Mouse (Mus musculus) kidney, postnatal 14 days (tissue): ENCODE data around the gene Hnrnpd.

Experiments used
- DNase-seq: peaks from one replicate; pipeline ENCODE4 v3.0.0; 2022; ENCODE audit warnings: mixed read lengths

Gene Hnrnpd

DNA sequence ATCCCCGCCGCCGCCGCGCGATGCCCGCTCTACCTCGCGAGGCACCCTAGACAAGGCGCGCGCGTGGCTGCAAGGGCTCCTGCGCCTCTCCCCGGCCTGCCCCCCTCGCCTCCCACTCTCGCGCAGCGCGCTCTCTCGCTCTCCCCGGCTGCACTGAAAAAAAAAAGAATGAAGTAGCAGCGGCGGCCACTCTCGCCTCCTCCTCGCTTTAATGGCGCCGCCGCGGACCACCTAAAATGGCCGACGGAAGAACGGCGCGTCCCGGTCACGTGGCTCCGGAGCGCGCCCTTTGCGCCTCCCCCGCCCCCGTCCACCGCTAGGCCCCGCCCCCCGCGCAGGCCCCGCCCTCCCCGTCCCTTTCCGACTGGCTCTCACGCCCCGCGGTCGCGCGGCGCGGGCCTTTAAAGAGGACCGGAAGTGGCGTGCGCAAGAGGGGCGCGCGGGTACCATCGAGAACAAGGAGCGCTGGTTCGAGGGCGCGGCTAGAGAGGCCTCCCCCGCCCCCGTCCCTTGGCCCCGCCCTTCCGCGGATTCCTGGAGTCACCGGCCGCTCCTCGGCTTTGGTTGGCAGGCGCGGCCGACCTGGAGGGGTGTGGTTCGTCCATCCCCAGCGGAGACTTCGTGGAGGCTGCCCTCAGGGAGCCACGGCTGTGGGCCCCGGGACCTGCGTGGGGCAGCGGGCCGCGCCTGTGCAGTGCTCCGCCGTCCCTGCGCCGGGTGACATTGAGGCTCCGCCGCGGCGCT lies at the start of gene Hnrnpd, which contains the start of gene 4930524J08Rik:
Gene Hnrnpd, minus strand, starts transcription at position 240 of the 744 bp plus-strand sequence.
Gene 4930524J08Rik, plus strand, starts transcription at position 363 of the 744 bp plus-strand sequence.
- peak; percentile 98 for DNase-seq

DNA sequence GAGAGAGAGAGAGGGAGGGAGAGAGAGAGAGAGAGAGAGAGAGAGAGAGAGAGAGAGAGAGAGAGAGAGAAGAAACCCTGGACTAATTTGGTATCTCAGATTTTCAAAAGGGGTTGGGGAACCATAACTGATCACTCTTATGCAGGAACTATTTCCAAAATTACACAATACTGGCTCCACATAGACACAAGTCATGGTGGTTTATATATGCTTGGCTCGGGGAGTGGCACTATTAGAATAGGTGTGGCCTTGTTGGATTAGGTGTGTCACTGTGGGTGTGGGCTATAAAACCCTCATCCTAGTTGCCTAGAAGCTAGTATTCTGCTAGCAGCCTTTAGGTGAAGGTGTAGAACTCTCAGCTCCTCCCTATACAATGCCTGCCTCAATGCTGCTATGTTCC lies 46.1 kb upstream of the Hnrnpd start:
- DNase-seq, result no peak

DNA sequence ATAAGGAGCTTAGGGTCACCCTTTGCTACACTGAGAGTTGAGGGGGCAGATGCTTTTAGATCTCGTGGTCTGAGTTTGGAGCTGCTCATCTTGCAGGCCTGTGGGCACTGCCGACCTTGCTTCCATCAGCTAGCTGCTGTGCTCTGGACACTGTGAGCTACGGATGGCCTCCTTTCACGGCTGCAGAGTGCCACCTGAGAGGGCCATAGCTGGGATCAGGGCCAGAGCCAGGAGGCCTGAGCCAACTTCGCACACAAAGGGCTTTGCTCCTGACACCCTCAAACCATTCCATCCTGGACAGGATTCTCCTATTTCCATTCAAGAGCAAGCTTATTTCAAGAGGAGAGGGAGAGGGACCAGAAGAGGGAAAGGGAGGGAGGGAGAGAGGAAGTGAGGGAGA lies 45.7 kb upstream of the Hnrnpd start:
- DNase-seq, result no peak

DNA sequence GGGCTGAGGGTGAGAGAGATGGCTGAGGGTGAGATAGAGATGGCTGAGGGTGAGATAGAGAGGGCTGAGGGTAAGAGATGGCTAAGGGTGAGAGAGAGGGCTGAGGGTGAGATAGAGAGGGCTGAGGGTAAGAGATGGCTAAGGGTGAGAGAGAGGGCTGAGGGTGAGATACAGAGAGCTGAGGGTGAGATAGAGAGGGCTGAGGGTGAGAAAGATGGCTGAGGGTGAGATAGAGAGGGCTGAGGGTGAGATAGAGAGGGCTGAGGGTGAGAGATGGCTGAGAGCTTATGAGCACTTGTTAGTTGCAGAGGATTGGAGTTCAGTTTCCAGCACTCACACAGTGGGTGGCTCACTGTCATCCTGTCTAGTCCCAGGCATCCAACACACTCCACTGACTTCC lies 41.4 kb upstream of the Hnrnpd start:
- DNase-seq, result no peak

DNA sequence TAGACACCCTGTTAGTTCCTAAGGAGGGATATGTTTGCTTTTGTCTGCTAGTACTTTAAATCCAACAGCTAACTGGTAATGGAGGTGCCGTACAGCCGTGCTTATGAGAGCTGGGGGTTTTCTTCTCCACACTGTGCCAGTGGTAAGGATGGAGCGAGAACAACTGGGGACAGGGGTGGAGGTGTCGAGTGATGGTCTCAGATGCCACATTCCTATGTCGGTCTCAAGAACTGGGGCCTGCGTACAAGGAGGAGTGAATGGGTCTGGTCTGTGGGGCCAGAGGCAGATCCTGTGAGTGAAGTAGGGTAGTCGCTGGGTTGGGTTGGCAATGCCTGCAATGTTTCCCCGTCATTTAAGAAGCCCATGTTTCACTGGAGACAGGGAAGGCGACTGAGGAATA lies 33.9 kb upstream of the Hnrnpd start:
- DNase-seq, result no peak

DNA sequence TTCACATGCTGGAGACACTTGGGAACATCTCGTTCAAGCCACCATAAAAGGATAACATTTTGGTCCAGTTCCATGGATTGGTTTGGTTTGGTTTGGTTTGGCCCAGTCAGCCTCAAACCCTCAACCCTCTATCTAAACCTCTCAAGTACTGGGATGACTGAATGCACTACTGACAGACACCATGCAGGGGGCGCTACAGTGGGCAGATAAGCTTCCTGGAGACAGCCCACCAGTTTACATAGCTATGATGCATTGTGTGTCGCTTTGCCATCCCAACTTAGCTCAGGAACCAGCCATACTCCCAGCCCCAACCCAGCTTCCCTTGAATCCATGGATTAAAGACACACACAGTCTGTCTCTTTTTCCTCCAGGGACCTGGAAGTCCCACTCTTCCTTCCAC lies 29.7 kb upstream of the Hnrnpd start:
- DNase-seq, result no peak

DNA sequence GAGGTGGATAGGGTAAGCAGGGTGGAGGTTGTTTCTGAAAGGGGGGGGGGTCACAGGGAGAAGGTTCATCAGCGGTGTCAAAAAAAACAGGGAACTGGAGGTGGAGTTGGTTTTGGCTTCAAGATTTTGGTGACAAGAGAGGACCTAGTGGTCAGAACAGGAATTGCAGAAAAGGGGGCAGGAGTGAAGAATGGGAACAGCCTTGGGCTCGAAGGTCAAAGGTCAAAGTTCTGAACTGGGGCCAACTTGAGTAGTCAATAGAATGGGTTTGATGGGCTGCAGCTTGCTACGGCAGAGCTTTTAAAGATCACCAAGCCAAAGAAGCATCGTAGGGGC lies 28.3 kb upstream of the Hnrnpd start:
- no peak for DNase-seq

DNA sequence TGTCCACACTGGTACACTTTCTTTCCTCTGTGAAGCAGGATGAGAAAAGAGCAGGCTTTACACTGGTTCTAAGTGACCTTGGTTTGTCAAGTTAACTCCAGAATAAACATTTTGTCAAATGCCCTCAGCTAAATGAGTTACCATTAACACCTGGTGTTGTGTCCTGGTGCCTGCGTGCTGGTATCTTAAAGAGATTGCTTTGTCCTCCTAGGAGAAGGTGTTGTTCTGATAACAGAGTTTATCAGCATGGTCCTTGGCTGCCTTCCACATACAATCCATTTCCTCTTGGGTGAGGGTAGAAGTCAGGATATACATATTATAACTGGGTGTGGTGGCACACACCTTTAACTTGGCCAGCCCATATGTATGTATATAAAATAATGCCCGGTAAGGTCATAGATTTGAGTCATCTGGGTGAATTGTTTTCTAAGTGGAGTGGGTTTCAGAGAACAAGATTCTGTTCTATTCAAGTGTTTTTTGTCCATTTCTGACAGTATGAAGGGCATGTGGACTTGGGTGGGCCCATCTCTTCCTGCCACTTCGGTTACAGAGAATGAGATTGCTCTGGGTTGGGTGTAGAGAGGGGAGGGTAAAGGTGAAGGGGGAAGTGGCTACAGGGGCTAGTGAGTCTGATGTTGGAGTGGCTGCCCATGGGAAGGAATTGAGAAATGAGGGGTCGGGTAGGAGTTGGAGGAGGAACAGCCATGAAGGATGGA lies 27.7 kb upstream of the Hnrnpd start:
- DNase-seq, result no peak

DNA sequence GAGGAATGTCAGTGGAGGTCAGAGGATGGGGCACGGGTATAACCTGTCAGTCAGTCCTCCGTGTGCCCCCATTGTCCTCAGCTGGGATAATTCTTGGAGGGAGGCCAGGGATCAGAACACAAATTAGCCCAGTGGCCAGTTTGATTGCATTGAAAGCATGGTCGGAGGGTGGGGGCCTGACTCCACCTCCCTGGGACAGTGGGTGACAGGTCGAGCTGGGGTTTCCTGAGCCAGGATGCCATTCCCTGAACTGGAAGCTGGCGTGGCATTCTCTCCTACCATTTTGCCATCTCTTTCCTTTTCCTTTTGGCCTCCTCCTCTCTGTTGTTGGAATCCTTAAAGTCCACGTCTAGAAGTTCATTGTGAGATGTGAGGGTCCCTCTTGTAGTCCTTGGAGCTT lies 27.2 kb upstream of the Hnrnpd start:
- DNase-seq, result no peak

DNA sequence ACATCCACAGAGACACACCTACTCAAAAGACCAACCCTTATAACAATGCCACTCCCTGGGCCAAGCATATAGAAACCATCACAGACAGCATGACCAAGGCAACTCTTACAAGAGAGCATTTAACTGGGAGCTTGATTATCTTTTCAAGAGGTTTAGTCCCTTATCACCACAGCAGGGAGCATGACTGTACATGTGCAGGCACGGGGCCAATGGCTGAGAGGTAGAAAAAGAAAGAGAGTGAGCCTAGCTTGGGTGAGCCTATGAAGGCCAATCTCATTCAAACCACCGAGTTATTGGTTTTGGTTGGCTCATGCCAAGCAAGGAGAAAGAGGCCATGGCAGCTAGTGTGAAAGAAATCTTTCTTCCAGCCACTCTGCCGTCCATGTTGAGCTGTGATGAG lies 26.7 kb upstream of the Hnrnpd start:
- DNase-seq, result no peak

DNA sequence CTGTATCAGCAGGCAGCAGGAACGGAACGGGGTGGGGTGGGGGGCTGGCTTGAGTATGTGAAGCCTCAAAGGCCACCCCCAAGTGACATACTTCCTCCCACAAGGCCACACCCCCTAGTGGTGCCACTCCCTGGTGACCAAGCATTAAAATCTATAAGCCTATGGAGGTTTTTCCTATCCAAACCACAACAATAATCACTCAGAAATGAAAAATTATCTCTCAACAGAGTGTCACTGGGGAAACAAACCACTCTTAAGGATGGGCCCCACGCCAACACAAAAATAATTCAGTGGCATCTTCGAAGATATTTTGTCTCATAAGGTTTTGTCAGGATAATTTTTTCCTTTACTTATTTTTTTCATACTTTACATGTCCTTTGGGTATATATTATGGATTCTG lies 25.2 kb upstream of the Hnrnpd start:
- DNase-seq, result no peak

DNA sequence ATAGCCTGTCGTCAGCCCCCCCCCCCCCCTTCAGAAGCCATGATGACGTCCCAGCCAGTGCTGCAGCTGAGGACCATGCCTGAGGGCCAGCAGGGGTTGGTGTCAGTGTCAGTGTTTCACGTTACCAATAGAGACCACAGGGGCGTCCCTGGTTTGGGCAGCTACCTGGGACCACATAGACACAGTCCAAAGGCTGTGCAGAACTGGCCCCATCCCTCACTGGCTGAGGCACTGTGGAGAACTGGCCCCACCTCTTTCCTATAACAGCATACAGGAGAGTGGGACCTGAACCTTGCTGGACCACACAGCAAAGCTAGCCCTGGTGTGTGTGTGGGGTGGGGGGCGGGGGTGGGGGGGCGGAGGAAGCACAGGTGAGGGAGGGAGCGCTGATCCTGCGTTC lies 21.8 kb upstream of the Hnrnpd start:
- DNase-seq, result no peak

DNA sequence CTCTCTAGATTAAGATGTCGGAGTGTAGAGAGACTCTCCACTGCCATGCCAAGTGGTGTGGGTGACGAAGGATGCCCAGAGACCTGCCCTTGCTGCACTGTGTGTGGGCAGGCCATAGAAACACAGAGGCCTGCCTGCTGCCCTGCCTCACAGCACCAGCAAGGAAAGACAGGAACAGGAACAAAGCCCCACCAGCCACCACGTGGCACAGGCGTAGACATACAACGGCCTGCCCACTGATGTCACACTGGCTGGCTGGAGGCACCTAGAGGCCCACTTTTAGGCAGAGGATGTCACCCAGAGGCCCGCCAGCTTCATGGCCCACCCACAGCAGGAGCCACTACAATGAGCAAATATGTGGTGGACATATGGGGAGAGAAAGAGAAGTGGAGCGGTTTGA lies 21.3 kb upstream of the Hnrnpd start:
- DNase-seq, result no peak

DNA sequence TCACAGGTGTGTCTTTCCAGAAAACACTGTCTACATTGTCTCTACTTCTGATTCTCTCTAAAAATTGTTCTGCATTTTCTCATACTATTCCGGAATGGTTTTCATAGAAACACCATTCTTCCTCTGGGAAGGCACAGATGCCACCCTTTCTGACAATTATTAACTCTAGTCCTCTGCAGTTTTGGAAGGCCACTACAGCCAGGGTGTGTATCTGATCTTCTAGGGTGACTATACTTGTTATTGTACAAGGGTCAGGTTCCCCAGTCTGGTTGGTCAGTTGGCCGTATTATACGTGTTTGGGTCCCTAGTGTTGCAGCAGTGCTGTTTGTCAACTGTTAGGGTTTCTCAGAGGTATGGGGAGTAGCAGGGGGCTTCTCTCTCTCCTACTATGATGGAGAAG lies 15.9 kb upstream of the Hnrnpd start:
- DNase-seq, result no peak

DNA sequence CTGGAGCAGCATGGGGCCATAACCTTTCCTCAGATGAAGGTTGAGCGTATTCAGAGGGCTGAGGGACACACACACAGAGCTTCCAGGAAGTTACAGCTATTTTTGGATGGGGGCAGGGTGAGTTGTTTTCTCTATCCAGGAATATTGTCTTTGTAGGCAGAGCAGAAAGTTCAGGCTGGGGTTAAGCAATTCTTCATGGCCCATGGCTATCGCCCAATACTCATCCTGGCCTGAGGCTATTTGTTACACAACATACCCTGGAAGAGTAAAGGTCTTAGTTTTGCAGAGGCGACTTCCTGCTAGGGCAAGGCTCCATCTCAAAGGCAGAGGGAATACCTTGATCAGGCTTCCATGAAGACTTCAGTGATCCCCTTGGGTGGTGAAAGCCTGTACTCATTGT lies 15.4 kb upstream of the Hnrnpd start:
- DNase-seq, result no peak

DNA sequence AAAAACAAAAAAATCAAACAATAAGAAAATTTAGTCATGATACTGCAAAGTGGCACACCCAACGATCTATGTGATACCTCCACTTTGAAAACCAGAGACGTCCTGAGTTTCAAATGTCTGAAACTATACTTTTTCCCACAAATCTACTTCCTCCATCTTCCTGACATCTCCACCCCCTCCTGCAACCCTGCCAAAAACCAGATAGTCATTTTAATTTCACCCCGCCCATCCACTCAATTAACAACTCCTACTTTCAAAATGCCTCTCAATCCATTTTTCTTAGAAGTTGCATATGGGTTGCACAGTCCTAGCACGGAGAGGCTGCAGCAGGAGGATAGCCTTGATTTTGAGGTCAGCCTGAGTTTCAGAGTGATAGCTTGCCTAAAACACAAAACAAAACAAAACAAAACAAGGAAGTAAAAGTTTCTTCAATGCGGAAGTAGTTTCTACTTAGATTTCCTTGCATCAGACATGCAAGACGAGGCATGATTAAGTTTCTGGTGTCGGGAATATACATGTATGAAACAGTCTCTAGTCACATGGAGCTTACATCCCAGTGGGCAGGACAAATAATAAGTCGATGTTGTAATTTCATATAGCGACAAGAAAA lies 4.8 kb upstream of the Hnrnpd start:
- no peak for DNase-seq

DNA sequence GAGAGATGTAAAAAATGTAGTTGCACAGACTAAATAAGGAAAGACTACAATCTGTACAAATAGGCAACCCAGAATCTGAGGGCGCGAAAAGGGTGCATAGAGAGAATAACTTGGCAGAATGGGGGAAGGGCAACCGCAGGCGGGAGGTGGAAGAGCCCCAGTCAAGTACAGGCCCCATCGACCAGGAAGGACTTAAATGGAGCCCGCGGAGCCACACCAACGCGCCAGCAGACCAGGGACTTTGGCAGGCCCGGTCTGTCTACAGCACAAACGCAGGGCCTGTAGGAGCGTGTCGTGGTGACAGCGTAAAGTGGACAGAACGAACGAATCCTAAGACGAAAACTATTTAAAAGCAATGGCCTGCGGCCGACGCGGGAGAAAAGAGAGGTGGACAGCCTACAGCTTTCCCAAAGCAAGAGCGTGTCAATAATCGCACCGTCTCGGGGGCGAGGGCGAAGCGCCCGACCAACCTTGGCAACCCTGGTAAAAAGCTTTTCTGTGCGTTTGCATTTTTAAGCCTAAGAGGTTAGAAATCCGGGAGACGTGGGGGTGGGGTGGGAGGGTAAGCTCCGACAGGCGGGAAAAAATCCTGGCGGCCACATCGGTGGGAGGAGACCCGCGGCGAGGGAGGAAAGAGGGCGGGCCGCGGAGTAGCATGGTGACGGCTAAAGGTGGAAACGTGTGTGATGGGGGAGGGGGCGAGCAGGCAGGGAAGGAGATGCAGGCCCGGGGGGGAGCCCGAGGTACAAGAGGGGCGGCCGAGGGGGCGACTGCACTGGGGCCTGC lies 1.0 kb downstream of the Hnrnpd start:
- peak; percentile 91 for DNase-seq

DNA sequence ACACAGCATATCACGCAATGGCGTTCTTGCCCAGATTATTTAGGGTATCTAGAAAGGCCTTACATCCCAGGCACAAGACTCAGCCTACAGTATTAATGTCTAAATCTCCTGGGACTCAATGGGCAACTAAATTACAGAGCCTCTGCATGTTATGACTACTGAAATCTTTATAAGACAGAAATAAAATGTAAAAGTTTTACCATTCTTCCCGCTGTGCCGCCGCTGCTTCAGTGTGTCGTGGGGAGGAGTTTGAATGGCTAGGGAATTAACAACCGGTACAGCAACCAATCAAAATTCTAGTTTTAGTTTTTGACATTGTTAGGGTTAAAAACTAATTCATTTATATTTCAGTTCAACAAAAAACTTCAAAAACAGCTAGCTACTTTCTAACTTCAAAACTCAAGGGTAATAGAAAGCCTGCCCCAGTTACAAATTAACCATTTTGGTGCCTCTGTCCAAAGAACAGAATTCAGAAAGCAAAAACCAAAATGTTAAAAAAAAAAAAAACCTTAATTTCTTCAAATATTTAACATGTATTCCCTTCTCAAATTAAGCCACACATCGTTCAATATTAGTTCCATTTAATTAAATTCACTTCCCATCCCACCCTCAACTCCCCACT lies 2.3 kb downstream of the Hnrnpd start:
- no peak for DNase-seq

DNA sequence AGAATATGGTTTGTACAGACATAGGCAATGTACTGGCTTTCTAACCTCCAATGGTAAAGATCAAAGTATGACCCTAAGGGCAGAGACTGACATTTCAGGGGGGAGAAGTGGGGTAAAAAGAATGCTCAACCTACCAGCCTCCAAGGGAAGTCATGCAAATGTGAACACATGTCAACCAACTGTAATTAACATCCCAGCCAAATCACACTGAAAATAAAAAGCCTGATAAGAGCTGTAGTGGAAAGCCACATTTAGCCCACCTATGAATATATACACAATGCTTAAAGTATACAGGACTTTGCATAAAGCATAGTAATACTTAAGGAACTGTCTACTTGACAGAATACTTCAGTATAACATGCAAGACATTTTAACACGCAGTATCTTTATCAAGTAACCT lies 3.0 kb downstream of the Hnrnpd start:
- no peak for DNase-seq

DNA sequence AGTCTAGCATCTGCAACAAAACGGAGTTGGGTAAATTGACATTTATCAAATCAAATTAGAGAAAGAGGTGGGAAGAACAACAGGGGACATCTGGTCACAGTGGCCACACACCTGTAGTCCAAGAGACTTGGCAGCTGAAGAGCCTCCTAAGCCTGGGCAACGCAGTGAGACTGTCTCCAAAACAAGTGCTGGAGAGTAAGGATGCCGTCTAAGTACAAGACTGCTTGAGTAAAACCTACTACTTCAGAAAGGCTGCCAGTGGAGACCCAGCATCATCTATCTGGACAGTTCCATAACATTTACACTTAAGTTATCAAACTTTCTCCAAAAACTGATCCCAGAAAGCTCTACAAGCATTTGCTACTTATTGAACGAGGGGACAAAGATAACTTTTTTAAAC lies 3.7 kb downstream of the Hnrnpd start:
- DNase-seq, result no peak

DNA sequence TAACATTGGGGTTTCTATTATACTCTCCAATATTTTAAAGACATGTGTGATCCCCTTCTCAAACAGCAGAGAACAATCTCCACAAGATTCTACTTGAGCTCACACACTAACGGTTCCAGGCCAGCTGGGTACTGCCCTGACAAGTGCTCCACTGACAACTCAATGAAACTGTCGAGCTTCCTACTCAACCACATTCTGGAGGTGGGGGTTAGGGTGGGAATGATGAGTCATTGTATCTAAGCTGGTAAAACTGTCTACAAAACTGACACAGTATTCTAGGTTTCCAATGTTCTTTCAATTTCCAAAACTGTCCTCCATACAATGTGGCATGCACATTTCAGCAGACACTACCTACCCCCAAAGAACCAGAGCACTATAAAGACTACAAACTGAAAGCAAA lies 4.8 kb downstream of the Hnrnpd start:
- no peak for DNase-seq

DNA sequence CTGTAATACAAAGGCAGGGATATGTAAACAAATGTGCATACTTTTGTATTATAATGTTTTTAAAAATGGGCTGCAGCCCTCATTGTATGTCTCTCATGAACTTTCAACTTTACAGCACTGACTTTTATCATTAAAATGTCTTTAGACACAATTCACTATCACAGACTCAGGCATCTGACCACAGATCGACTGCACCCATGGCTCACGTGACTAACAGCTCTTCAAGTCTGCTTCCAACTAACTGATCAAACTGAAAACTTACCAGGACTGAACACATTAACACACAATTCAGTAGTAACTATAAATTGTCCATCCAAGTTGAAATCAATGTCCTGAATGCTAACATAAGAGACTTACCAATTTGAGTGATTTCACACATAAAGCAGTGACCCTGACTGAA lies 18.8 kb downstream of the Hnrnpd start:
- no peak for DNase-seq
